Mouse (Mus musculus) fat pad, adult 2 months (tissue): ENCODE data around the gene Upk1a.
A peak's percentile ranks its signal among the peaks of the same experiment; 100 is the strongest.

Experiments used
- DNase-seq: peaks from one replicate; pipeline ENCODE4 v3.0.0-alpha.2; 2011; ENCODE audit warnings: low read depth, low spot score; ENCODE audit errors: extremely low read depth

The Upk1a gene

DNA sequence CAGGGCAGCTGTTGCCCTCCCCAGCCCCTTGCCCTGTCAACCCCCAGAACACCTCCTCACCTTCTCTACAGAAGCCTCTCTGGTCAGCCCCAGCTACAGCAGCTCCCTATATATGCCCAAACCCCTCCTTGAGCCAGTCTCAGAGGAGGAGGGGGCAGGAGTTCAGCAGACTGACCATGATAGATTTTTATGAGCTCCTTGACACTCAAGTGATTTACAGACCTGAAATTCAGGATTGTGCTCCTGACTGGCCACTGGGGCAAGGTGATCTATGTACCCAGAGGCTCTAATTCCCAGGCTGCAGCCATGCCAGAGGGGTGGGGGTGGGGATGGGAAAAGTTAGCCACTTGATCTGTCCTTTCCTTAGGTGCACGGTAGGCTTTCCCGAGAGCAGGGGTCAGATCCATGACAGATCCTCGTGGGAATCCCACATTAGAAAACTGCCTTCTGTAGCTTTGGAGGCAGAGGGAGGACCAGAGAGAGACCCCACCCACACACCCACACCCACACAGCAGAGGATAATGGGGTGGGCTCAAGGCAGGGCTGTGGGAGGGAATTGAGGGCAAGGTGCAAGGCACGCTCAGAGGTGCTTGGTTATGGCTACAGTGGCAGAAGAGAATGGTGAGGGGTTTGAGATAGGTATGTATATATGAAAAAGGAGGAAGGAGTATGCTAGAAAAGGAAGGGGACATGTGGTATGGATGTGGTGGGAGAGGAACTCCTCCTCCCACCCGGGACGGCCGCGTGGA is at the start of gene Upk1a:
Upk1a (minus strand) TSS at position 194 of the 749 bp plus-strand sequence.
- no peak for DNase-seq

DNA sequence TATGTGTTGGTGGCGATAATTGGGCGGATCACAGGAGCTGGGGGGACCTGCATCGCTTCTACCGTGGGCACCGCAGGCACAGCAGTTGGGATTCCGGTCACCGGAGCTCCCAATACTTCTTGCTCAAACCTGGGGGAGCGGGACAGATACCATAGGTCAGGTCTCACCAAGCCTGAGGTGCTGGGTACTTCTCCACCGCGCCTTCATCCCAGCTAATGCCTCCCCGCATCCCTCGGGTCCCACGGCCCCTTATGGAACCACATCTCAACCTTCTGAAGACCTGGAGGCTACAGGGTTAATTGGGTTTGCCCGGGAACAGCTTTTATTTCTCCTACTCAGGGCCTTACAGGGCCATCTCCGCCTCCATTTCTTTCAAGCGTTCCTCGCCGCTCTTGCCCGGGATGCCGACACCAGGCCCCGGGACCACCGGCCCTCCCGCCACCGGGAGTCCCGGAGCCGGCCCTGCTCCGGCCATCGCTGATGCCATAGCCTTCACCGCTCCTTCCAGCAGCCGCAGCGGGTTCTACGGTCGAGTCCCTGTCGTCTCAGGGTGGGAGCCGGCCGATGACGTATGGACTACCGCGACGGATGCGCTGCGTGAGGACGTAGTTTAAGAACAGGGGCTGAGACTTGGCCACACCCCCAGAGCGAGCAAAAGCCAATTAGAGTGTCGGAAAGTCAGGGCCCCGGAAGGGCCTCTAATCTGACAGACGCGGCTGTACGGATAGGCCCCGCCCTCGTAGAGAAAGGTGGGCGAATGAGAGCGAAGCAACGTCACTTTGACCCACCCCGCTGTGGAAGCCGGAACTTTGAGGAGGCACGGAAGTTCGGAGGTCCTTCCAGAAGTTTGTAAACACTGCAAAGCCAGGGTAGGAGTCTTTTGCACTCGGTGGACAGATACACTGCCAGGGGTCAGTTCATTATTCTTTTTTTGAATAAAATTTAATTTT is 37.2 kb upstream of the Upk1a start, which contains the start of gene Rbm42:
Rbm42 (minus strand) TSS at position 727 of the 950 bp plus-strand sequence.
- peak; percentile 91 for DNase-seq

DNA sequence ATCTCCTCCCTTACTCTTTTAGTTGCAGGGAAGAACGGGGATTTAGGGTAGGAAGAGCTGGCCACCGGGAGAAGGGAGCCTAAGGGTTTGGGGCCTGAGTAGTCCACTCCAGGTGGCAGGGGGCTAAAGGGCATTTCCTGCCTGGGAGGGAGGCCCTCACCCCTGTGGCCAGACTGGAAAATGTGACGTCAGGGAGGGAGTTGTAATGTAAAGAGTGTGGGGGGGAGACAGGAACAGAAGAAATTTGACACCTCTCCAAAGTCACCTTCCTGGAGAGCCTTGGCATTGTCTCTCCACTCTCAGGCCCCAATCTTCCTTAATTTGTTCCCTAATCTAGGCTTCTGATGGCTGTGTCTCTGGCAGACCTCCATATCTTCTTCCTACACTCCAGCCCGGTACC is 26.4 kb upstream of the Upk1a start:
- DNase-seq, result no peak

DNA sequence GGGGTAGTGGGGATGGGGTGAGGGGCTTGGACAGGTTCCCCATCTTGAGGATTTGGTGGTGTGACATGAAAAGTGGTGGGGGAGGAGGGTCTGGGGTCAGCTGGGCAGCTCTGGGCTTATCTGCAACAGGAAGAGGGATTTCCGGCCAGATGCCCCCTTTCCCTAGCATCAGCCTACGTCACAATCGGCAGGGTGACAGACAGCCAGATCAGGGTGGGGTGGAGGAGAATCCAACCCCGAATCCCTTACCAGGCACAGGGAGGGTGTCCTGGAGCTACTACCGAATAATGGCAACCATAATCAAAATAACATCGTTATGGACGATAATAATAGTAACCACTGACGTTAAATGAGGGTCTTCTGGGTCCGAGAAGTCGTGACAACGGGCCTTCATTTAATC is 23.7 kb upstream of the Upk1a start:
- no peak for DNase-seq

DNA sequence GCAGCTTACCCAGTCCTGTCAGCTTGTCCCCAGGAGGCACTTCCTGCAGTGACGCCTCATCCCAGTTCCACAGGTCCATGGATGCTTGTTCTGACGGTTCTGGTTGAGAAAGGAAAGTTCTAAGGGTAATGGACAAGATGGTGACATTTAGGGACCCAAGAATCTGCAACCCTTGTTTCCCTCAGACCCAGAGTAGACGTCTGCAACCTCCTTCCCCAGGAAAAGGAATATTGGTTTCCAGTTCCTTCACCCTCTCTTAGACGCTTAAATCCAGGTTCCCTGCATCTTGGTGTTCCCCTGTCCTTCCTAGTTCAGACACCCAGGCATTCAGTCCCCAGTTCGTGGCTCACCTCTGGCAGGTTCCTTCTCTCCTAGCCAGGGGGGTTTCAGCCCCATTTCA is 23.1 kb upstream of the Upk1a start, which contains the start of gene Etv2:
Etv2 (minus strand) TSS at position 101 of the 400 bp plus-strand sequence.
- no peak for DNase-seq

DNA sequence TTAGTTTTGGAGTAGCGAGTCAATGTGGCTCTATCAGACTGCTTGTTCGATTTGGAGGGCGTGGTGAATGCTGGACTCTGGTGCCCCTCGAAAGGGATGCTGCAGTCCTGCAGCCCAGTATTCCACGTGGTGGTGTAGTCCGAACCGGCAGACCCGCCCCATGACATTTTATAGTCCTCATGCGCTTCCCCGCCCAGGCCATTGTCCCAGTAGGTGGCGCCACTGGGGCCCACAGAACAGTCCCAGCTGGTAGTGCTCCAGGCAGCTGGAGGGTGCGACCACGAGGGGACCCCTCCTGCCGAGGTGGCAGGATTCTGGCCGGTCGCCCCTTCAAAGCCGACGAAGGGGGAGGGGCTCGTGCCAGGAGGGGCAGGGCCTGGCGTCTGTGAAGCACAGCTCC is 22.0 kb upstream of the Upk1a start:
- DNase-seq, result no peak

DNA sequence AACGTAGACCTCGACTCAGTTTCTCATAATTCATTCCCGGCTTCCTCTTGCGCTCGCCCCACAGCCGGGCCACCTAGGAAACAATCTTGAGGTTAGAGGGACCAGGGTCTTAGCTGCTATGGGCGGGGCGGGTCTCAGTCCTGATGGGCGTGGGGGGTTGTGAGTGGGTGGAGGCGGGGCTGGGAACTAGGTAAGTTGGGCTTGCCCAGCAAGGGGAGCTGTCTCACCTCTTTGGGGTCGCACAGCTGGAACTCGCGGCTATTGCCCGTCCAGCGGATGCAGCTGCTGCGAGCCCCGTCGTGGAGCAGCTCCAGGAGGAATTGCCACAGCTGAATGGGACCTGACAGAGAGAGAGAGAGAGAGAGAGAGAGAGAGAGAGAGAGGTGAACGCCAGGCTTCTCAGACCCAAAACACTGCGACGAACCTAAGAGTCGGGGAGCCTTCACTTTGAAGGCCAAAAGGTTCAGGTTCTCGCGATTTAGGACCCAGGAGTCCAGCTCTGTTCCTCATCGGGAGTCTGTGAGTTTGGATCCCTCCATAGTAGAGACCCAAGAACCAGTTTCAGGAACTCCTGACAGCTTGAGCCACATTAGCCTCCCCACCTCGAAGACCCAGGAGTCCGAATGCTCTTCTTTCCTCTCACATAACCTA is 21.2 kb upstream of the Upk1a start:
- DNase-seq, result no peak

DNA sequence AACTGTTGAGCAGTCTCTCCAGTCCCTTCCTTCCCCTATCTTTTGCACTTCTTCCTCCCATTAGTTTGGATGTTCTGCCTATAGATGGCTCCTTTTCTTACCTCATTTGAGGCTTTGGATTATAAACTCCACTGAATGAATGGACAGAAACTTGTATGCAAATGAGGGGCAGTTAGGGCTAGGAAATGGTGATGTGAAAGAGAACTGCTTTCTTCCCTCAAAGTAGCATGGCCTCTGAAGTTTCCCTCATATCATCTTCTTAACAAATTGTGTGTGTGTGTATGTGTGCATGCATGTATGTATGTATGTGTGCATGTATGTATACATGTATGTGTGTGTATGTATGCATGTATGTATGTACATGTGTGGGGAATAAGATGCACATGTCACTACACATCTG is 16.4 kb upstream of the Upk1a start:
- no peak for DNase-seq

DNA sequence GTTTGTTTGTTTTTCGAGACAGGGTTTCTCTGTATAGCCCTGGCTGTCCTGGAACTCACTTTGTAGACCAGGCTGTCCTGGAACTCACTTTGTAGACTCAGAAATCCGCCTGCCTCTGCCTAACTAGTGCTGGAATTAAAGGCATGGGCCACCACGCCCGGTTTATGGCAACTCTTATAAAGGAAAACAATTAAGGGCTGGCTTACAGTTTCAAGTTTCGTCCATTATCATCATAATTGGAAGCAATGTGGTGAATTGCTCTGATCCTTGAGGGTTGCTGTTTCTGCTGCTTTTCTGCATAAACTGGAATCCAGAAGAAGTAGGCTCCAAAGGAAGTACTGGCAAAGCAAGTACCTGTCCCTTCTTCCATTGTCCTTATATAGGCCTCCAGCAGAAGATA is 14.0 kb upstream of the Upk1a start:
- no peak for DNase-seq

DNA sequence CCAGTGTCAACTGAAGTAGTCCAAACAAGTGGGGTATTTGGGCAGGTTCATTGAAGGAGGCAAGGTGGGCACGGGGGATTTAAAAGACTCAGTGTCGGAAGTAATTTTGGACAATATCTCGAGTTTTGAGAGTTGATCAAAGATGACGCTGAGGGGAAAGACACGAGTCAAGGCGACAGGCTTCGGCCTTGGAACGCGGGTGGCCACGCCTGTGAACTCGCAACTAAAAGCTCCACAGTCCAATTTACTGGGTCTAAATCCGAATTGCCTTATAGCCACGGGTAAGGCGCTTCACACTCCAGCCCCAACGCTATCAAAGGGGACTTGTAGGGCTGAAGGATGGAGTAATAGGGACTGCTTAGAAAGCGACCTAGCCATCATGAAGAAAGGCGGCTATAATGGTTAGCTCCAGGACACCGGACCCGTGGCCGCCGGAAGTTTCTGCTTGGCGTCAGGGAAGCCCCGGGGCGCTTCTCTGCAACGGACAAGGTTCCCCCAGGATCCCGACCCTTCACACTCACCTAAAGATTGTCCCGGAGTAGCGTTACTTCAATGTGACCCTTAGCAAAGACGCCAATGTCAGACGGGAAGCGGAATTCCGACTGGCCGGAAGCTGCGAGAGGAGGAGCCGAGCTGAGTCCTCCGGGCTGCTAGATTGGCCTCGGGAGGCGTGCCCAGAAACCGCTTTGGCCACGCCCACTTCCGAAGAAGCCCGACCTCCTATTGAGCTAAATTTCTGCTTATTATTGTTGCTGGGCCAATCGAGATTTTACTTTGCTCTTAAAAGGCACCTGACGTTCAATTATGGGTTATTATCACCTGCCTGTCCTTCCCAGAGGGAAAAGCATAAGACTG is 13.1 kb upstream of the Upk1a start, which contains the start of gene Cox6b1:
Cox6b1 (minus strand) TSS at position 622 of the 855 bp plus-strand sequence.
- peak; percentile 64 for DNase-seq

DNA sequence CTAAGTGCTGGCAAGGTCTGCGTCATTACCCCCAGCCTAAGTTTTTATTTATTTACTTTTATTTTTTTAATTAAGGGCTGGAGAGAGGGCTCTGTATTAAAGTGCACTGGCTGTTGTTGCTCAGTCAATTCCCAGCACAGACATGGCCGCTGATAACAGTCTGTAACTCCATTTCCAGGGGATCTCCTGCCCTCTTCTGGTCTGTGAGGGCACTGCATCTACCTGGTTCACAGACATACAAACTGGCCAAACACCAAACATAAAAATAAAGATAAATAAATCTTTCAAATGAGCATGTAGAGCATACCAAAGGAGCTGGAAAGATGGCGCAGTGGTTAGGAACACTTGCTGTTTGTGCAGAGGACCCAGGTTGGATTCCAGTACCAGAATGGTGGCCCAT is 6.6 kb upstream of the Upk1a start:
- no peak for DNase-seq

DNA sequence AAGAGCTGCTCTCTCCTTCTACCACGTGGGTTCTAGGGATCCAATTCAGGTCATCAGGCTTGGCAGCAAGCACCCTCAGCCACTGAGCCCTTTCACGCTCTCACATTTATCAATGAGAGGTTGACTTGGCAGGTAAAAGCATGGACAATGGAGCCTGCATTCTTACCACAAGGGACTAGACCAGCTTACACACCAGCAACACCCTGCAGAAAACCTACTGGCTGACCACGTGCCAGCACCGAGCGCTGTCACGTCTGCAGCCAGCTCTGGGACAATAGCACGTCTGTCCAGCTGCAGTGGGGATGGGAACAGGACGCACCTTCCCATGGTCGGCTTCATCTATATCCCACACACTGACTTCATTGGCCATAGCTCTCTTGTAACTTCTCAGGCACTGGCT is 6.0 kb upstream of the Upk1a start:
- DNase-seq, result no peak

DNA sequence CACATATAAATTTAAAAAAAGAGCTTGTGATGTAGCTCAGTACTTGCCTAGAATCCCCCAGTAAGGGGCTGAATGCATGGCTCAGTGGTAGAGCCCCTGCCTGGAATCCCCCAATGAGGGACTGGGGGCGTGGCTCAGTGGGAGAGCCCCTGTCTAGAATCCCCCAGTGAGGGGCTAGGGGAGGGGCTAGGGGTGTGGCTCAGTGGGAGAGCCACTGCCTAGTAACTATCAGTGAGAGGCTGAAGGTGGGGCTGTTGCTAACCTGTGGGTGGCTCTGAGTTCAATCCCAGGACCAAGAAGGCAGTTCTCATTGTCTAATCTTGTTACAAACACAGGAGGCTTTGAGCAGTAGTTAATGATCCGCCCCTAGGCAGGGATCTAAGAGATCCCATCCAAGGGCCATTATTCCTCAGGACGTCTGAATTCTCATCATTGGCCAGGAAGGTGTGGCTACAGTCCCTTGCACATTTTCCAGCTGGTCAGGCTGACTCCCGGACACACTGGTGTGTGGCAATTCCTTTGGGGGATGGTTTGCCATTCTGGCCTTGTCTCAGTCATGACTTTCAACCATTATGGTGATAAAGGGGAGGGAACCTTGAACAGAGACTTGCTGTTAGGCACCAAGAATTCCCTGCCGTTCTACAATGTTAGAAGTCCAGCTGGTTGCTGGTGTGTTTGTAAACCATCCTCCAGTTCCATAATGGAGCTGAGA is 2.6 kb upstream of the Upk1a start:
- no peak for DNase-seq

DNA sequence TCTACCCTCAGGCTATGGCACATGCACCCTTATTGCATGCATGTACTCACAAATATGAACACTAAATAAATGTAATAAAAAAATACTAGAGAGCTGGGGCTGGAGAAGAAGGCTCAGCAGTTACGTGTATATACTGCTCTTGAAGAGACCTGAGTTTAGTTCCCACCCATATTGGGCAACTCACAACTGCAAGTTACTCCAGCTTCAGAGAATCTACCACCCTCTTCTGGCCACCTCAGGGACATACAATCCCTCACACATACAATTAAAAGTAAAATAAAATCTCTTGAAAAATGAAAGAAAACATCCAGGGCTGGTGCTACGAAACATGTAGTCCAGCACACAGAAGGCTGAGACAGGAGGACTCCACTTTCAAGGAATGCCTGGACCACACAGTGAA is 1.8 kb upstream of the Upk1a start:
- no peak for DNase-seq

DNA sequence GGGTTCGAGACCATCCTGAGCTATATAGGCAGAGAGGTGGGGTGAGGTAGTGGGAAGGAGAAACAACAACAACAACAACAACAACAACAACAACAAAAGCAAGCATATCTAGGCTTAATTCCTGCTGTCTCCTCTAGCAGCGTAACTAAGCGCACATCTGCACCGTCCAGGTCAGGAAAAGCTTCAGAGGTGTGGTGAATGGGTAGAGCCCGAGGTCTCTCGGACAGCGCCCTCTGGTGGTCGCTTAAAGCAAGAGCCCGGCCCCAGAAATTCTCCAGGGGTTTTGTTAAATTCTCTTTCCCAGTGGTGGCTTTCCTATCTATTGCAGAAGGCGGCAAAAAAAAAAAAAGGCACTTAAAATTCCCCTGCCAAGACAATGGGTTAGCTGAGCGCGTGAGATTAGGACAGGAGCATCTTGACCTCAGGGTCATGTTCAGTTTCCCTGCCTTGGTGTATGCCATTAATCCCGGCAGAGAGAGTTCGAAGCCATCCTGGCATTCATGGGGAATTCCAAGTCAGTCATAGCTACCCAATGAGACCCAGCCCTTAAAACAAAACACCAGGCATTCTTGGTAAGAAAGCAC is 974 bp upstream of the Upk1a start:
- no peak for DNase-seq

DNA sequence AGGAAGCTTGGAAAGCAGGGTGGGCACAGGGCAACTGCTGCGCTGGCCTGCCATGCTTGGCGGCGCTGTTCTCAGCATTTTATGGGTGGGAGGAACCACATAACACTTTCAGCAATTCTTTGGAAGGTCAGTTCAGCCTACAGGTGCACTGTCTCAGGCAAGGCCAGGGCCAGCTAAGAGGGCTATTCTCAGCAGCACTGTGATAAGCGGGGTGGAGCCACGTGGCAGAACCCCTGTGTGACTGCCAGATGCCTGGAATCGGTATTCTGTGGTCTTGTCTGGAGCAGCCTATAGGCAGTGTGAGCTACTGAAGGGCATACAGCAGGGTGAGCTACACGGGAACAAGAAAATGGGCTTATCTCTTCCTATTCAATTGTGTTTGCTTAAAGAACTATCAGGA is 2.6 kb downstream of the Upk1a start:
- no peak for DNase-seq

DNA sequence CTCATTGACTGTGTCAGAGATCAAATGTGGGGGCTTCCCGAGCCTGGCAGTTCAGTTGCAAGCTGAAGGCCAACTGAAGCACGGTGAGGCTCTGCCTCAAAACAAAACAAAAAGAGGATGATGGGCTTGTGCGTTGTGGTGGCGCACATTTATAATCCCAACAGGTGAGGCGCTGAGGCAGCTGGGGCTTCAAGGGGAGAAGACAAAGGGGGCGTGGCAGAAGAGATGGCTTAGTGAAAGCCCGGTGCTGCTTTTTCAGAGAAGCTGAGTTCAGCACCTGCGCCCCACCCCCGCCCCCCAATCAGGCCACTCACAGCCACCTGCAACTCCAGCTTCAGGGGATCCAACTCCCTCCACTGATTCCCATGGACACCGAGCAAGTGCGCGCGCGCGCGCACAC is 4.2 kb downstream of the Upk1a start:
- no peak for DNase-seq

DNA sequence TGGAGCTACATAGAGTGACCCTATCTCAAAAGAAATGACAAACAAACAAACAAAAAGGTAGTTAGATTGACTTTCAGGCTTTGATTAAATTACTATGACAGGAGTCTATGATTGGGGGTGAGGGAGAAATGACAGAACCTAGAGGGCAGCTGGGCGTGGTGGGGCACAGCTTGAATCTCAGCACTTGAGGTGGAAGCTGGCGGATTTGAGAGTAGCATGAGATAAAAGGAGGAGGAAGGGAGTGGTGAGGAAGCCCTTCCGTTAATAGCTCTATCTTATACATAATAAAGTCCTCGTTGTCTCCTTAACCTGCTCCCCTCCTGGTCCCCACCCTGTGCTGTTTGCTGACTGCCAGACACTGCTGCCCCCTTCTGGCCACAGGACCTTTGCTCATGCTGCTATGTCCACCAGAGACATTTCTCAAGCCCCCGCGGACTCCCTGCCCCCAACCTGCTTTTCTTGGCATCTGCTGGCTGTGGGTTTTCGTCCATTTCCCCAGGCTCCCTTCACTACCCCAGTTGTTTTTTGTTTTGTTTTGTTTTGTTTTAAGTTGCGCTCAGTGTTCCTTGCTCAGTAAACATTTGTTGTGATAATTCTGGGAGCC is 4.8 kb downstream of the Upk1a start:
- DNase-seq, result no peak

DNA sequence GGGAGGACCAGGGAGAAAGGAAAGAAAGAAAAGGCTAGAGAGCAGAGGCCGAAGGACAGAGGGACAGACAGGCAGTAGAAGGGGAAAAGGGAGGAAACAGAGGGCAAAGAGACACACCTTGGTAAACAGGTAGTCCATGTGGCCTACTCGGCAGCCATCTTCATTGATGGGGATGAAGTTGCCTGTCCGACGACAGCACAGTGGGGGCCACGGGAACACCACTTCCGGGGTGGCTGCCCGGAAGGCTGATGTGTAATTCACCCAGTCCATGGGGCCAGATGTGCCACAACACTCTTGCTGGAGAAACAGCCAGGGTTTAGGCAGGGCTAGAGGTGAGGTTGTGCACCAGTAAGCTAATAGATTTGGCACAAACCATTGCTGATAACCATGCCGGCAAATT is 7.7 kb downstream of the Upk1a start:
- DNase-seq, result no peak
